Mouse (Mus musculus): Measurements from ENCODE around the gene Cort.

DNA sequence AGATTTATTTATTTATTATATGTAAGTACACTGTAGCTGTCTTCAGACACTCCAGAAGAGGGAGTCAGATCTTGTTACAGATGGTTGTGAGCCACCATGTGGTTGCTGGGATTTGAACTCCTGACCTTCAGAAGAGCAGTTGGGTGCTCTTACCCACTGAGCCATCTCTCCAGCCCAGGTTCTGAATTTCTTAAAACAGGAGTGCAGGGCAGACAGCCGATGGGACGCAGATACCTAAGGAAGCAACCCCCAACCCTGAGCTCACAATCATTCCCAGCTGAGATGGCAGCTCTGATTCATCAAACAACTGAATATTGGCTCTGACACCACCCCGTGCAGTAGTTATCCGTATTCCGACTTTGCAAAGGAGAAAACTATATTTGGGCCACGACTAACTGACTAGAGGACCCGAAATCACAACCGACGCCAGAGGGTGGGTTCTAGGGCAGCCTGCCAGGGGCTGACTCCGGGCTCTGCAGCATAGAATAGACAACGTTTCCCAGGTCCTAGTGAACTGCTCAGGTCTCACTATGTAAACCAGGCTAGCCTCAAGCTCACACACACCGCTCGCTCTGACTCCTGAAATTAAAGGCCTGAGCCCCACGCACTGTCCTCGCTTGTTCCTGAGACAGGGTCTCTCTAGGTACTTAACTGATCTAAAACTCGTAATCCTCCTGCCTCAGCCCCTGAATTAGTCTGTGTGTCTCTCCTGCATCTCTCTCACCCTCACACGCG, 9.7 kb upstream of the Cort start:
- TF ChIP-seq POLR2A (IDR thresholded peaks at IDR 0.05; ENCODE audit: control insufficient read depth, extremely low read depth, insufficient read depth, low read length, poor library complexity): no peak
- TF ChIP-seq CTCF (IDR thresholded peaks at IDR 0.05; ENCODE audit: borderline replicate concordance, control insufficient read depth, extremely low read depth, insufficient read depth, low read length, poor library complexity): no peak
